Mouse (Mus musculus) gastrocnemius, adult 18-20 months (tissue): Measurements from ENCODE around the gene Ms4a6d. TPM values are rescaled to one million over a fixed set of nuclear protein-coding genes. Genes with fewer than 3 reads are reported as not detected.

Experiments
- DNase-seq: peaks from one replicate; pipeline ENCODE4 v3.0.0; 2021; ENCODE audit warnings: low spot score
- long read RNA-seq, 2 experiments: library from polyadenylated mRNA; stranded (forward); transcript quantifications; one replicate each; pipeline ENCODE4 v2.0.0; 2021
- total RNA-seq, 2 experiments: library from RNA; stranded (reverse); gene quantifications; 2 replicates each; pipeline ENCODE4 v1.2.3; 2021

Ms4a6d gene
- total RNA-seq, result 1 to 10 TPM in 1 of 2 experiments, under 1 TPM in 1; 0.73 to 1.4 TPM
- long read RNA-seq, experiment 1, partial matches to known transcripts, result 0 of 2 reads
- long read RNA-seq, experiment 1, other reads (novel, unspliced or antisense), result 0 of 2 reads
- long read RNA-seq, experiment 2, result 0 reads

DNA sequence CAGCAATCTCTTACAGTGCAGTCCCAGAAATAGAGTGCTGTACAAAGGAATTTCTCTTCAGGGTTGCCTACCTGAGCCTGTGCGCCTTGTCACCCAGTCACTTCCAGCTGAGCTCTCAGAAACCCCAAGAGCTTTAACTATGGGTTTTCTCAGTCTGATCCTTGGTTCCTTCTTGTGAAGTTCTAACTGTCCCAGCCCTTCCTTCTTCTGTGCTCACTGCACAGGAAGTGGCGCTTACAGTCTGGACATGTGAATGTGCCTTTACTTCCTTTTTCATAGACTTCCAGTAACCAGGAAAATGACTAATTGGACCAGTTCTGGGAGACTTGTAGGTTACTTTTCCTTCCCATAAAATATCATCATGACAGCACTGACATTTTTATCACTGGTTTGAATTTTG, at the start of gene Ms4a6d:
Gene Ms4a6d (minus strand): TSS at position 247 of the 400 bp plus-strand sequence.
- no peak for DNase-seq

- DNase-seq, result no peak
Observed at GRCm38 (mm10) chr19:11649564-11649963, 44.9 kb upstream of the Ms4a6d start.

DNA sequence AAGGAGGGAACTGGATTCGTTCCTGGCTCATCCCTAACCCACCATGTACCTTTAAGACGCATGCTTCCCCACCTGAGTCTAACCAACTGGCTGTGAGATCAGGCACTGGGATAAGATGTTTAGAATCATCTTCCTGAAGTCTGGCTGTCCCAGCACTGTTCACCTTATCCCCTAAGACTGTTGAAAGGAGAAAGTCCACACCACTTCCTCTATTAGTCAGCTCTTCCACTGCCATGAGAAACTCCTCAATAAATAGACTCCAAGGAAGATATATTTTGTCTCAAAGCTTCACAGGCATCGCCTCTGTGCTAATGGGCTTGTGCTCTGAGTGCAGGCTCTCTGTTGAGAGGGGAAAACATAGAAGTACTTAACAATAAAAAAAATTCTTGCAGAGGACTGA, 41.5 kb upstream of the Ms4a6d start:
- no peak for DNase-seq

- no peak for DNase-seq
Observed at GRCm38 (mm10) chr19:11640732-11641131, 36.1 kb upstream of the Ms4a6d start, which contains the start of gene Ms4a3. TSS of gene Ms4a3 (minus strand) at chr19:11640851.

DNA sequence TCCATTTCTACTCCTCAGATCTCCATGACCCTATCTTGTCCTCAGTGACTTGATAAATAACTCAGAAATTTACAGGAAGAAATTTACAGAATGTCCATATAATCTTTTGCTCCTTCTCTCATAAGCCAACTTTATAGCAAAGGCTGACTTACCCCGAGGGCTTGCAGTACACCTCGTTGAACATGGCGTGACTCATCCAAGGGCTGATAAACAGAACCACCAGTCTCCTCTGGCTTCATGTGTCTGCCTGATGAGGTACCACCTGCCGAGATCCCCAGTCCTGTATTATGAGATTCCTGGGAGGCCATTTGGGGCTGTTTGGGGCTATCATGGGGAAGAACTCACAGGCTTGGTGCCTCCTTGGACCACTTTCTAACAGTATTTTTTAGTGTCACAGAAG, 34.4 kb upstream of the Ms4a6d start:
- no peak for DNase-seq

- no peak for DNase-seq
Observed at GRCm38 (mm10) chr19:11635572-11635971, 30.9 kb upstream of the Ms4a6d start.

DNA sequence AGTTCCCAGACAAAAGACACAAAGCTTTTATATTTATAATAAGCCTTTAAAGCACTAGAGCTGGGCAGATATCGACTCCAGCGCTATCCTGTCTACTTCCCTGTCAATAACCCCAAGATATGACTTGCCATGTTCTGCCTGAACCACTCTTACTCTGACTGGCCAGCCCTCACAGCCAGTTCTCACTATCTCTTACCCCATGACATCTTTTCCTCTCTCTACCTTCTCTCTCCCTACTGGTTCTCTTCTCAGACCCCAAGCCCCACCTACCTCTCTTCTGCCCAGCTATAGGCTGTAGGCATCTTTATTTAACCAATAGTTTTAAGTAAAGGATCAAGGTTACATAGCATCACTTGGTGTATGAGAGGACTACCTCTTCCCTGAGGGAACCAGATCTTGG, 29.7 kb upstream of the Ms4a6d start:
- no peak for DNase-seq

DNA sequence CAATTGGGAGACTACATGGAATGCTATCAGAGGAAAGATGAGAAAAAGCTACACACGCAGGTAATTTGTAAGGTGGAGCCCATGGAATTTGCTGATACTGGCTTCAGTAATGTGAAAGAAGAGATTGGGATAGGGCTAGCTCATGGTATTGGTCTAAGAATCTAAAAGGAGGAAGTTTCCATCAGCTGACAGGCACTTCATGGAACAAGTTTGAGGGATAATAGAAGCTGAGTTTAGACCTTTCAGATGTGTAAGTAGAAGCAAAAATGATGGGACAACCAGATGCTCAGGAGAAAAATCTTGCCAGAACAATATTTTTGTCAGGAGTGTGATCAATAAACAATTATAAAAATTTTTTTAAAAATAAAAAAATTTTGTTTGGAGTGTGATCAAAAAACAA, 29.1 kb upstream of the Ms4a6d start:
- DNase-seq, result no peak

GRCm38 (mm10) chr19:11625231-11625630, 20.6 kb upstream of the Ms4a6d start:
- DNase-seq, result no peak

DNA sequence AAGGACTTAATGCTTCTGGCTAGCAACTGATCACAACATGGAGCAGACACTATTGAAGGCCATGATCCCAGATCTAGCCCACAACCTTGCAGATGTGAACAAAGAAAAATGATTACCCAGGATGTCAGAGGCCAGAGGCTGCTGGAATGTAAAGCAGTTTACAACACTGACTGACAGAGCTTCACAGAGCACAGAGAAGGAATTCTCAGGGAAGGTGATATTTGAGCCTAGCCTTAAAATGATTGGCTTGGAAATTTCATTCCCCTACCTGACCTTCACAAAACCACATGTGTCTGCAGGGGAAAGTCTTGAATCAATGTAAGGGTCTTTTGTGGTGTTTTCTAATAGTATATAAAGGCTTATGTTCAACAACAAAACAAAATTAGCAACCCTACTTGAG, 20.2 kb upstream of the Ms4a6d start:
- DNase-seq, result no peak

DNA sequence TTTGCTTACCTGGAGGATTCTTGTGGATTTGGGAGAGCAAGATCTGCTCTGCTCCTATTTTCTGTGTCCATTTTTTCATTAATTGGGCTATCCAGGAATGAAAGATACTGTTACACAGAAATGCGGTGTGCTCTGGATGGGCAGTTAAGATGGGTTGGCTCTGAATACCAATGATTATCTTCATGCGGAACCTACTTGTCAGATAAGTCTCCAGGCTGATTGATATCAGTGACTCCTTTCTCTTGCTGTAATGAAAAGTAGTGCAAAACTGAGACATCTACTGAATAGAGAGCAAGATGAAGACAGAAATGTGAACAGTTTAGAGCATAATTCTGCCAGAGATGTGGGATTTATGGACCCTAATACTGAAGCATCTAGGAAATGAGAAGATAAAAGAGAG, 18.9 kb upstream of the Ms4a6d start, which contains the start of gene Ms4a2:
Gene Ms4a2 (minus strand): TSS at position 169 of the 400 bp plus-strand sequence.
- no peak for DNase-seq

DNA sequence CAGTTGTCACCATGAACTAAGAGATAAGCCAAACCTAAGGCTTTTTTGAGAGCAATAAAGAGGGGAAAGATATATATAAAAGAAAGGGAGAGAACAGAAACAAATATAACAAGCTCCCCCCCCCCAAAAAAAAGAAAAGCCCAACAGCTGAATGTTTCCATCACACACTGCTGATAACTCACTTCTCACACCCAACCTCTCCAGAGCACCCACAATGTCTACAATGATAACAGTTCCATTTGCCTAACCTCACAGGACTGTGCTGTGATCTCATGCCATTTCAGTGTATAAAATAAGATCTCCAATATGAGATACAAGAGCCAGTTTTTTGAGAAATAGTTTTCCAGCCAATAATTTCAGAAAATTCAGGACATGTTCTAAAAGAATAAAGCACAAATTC, 13.3 kb upstream of the Ms4a6d start:
- no peak for DNase-seq

DNA sequence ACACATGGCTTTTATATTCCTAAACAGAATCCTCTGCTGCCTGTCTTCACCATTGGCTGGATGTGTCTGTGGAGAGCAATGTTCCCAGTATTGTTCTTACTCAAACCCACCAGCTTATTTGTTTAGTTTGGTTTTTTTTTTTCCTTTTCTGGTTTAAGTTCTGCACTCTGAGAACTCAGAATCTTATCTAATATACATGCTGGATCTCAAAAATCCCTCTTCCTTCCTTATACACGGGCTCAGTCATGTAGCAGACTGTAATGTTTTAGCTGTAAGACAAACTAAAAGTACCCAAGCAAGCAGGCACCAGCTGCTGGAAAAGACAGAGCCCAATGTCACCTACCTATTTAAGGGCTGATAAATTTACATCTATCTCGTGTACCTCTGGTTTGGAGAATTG, 10.2 kb upstream of the Ms4a6d start:
- no peak for DNase-seq

GRCm38 (mm10) chr19:11613776-11614443, 9.3 kb upstream of the Ms4a6d start:
- no peak for DNase-seq

- DNase-seq, result no peak
Observed at GRCm38 (mm10) chr19:11613084-11613483, 8.4 kb upstream of the Ms4a6d start.

- no peak for DNase-seq
Observed at GRCm38 (mm10) chr19:11612293-11612692, 7.6 kb upstream of the Ms4a6d start.

GRCm38 (mm10) chr19:11611541-11611945, 6.9 kb upstream of the Ms4a6d start:
- DNase-seq, result no peak

- DNase-seq, result peak; percentile 13
Observed at GRCm38 (mm10) chr19:11608172-11608571, 3.5 kb upstream of the Ms4a6d start.

DNA sequence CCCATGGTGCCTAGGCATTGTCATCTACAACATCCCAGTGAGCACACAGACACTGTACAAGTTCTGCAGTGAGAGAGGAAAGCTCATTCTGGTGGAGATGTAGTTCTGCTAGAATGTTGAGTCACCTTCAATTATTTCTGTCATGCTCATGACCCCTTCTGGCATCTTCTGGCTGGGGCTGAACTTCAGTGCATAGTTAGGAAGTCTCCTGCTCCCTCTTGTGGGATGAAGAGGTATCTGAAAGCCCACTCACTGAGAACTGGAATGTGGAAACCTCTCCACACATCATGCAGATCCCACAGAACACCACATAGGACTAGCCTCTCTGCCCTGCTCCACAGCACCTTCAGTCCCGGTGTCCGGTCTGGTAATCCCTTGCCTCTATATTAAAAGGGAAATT, 2.6 kb downstream of the Ms4a6d start:
- peak; percentile 11 for DNase-seq

GRCm38 (mm10) chr19:11601349-11601748, 3.3 kb downstream of the Ms4a6d start:
- DNase-seq, result no peak

- DNase-seq, result no peak
Observed at GRCm38 (mm10) chr19:11589891-11590449, 14.7 kb downstream of the Ms4a6d start.

GRCm38 (mm10) chr19:11589205-11589604, 15.4 kb downstream of the Ms4a6d start:
- DNase-seq, result no peak

DNA sequence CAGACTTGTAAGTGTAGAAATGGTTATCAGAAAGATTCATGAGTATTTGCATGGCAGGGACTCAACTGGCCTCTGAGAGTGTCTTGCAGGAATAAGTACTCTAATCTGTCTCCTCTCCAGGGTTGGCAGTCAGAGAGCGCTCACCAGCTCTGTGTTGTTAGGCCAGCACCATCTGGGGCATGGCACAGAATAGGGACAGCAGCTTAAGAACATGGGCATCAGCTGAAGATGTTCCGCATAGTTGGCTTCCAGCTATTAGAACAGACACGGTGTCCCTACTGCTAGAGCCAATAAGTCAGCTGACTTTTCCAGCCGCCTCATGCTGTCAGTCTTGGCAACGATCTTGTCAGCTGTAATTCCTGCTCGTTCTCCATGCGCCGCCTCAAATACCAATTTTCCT, 29.7 kb downstream of the Ms4a6d start:
- no peak for DNase-seq
